Mouse (Mus musculus): ENCODE measurements around the gene Zcchc18. TPM values are rescaled to one million over a fixed set of nuclear protein-coding genes. Genes with fewer than 3 reads are reported as not detected.
"Not testable (repeated sequence)": the region's sequence is repeated elsewhere in the genome, so short reads cannot be mapped to it uniquely, and the experiment has no call there.

Zcchc18 gene
- 3.0 and 3.5 TPM in 2 replicates for polyA plus RNA-seq (2012; rRNA removed)

GRCm38 (mm10) chrX:136992978-136993547 is at the start of gene Zcchc18:
Gene Zcchc18 (plus strand): TSS chrX:136993155.
- peak; percentile 30 to 76 for DNase-seq (ENCODE audit: low read depth in 1 of 2, low spot score in 2 of 2)
- Histone ChIP-seq H3K4me1 (ENCODE audit: control insufficient read depth, insufficient read depth, insufficient read length) (peaks cover 3% of the 10 kb centered on the region; the same call in 1 of the 2 replicates), H3K27ac (ENCODE audit: insufficient read depth, low read length) (peak within 1 kb of the TSS; percentile 98), H3K27me3 (ENCODE audit: control insufficient read depth, insufficient read depth, low read length) (no peaks in the 10 kb centered on the region), H3K4me3 (ENCODE audit: extremely low read depth, insufficient read depth, insufficient read length) (peak within 1 kb of the TSS; percentile 95), H3K36me3 (ENCODE audit: control insufficient read depth, insufficient read depth, low read length) (no peaks in the 10 kb centered on the region)
- 32% methylated on average over 26 of the region's 26 CpGs for WGBS
- TF ChIP-seq CTCF (IDR thresholded peaks at IDR 0.05; ENCODE audit: extremely low read depth, insufficient read depth, insufficient read length, insufficient replicate concordance), result no peak
- peak; percentile 73 for TF ChIP-seq POLR2A (IDR thresholded peaks at IDR 0.05; ENCODE audit: low read depth, low read length)

GRCm38 (mm10) chrX:136957583-136958279 is 35.2 kb upstream of the Zcchc18 start:
- not testable (repeated sequence) for H3K4me3 ChIP-seq (ENCODE audit: extremely low read depth, insufficient read depth, insufficient read length); H3K36me3 ChIP-seq (ENCODE audit: control insufficient read depth, insufficient read depth, low read length); H3K27me3 ChIP-seq (ENCODE audit: control insufficient read depth, insufficient read depth, low read length); H3K4me1 ChIP-seq (ENCODE audit: control insufficient read depth, insufficient read depth, insufficient read length); H3K27ac ChIP-seq (ENCODE audit: insufficient read depth, low read length); DNase-seq (ENCODE audit: low read depth in 1 of 2, low spot score in 2 of 2)
- 57% methylated on average over 13 of the region's 13 CpGs for WGBS

GRCm38 (mm10) chrX:136958300-136958699 is 34.7 kb upstream of the Zcchc18 start:
- not testable (repeated sequence) for DNase-seq (ENCODE audit: low read depth in 1 of 2, low spot score in 2 of 2); H3K27ac ChIP-seq (ENCODE audit: insufficient read depth, low read length); H3K36me3 ChIP-seq (ENCODE audit: control insufficient read depth, insufficient read depth, low read length); H3K27me3 ChIP-seq (ENCODE audit: control insufficient read depth, insufficient read depth, low read length); H3K4me3 ChIP-seq (ENCODE audit: extremely low read depth, insufficient read depth, insufficient read length); H3K4me1 ChIP-seq (ENCODE audit: control insufficient read depth, insufficient read depth, insufficient read length)
- 87% methylated on average over 5 of the region's 5 CpGs for WGBS

- Histone ChIP-seq H3K36me3 (ENCODE audit: control insufficient read depth, insufficient read depth, low read length) (no peaks in the 10 kb centered on the region), H3K27me3 (ENCODE audit: control insufficient read depth, insufficient read depth, low read length) (no peaks in the 10 kb centered on the region), H3K4me3 (ENCODE audit: extremely low read depth, insufficient read depth, insufficient read length) (no peak overlapping the region), H3K4me1 (ENCODE audit: control insufficient read depth, insufficient read depth, insufficient read length) (no peaks in the 10 kb centered on the region), H3K27ac (ENCODE audit: insufficient read depth, low read length) (no peak overlapping the region)
- peak in 1 of 2 experiments; percentile 5 for DNase-seq (ENCODE audit: low read depth in 1 of 2, low spot score in 2 of 2)
- TF ChIP-seq CTCF (IDR thresholded peaks at IDR 0.05; ENCODE audit: extremely low read depth, insufficient read depth, insufficient read length, insufficient replicate concordance) (peak; percentile 21; the same call in 1 of the 2 replicates), POLR2A (IDR thresholded peaks at IDR 0.05; ENCODE audit: low read depth, low read length) (no peak)
- 36% methylated on average over 2 of the region's 2 CpGs for WGBS
Observed at GRCm38 (mm10) chrX:136959688-136960087, 33.3 kb upstream of the Zcchc18 start.

- not testable (repeated sequence) for DNase-seq (ENCODE audit: low read depth in 1 of 2, low spot score in 2 of 2); H3K27ac ChIP-seq (ENCODE audit: insufficient read depth, low read length); H3K4me1 ChIP-seq (ENCODE audit: control insufficient read depth, insufficient read depth, insufficient read length); H3K27me3 ChIP-seq (ENCODE audit: control insufficient read depth, insufficient read depth, low read length); H3K36me3 ChIP-seq (ENCODE audit: control insufficient read depth, insufficient read depth, low read length)
- 87% methylated on average over 6 of the region's 6 CpGs for WGBS
- peak within 1 kb of the TSS; percentile 83; the same call in 1 of the 2 replicates for H3K4me3 ChIP-seq (ENCODE audit: extremely low read depth, insufficient read depth, insufficient read length)
Observed at GRCm38 (mm10) chrX:136975397-136975796, 17.6 kb upstream of the Zcchc18 start, which contains the start of gene Tmsb15b2. Gene Tmsb15b2 (minus strand): TSS chrX:136975497.

- Histone ChIP-seq H3K27me3 (ENCODE audit: control insufficient read depth, insufficient read depth, low read length) (no peaks in the 10 kb centered on the region), H3K36me3 (ENCODE audit: control insufficient read depth, insufficient read depth, low read length) (no peaks in the 10 kb centered on the region), H3K4me1 (ENCODE audit: control insufficient read depth, insufficient read depth, insufficient read length) (no peaks in the 10 kb centered on the region), H3K4me3 (ENCODE audit: extremely low read depth, insufficient read depth, insufficient read length) (peak within 1 kb of the TSS; percentile 83), H3K27ac (ENCODE audit: insufficient read depth, low read length) (no peak within 1 kb of the TSS)
- DNase-seq (ENCODE audit: low read depth in 1 of 2, low spot score in 2 of 2), result peak; percentile 65 to 73
- TF ChIP-seq POLR2A (IDR thresholded peaks at IDR 0.05; ENCODE audit: low read depth, low read length) (no peak), CTCF (IDR thresholded peaks at IDR 0.05; ENCODE audit: extremely low read depth, insufficient read depth, insufficient read length, insufficient replicate concordance) (no peak)
- 32% methylated on average over 15 of the region's 15 CpGs for WGBS
Observed at GRCm38 (mm10) chrX:136976424-136977084, 16.4 kb upstream of the Zcchc18 start, which contains the start of the genes Tmsb15l and Tmsb15b1. Gene Tmsb15l (minus strand): TSS chrX:136976869. Gene Tmsb15b1 (minus strand): TSS chrX:136976874.

- DNase-seq (ENCODE audit: low read depth in 1 of 2, low spot score in 2 of 2), result no peak
- Histone ChIP-seq H3K4me1 (ENCODE audit: control insufficient read depth, insufficient read depth, insufficient read length) (no peaks in the 10 kb centered on the region), H3K4me3 (ENCODE audit: extremely low read depth, insufficient read depth, insufficient read length) (no peak overlapping the region), H3K36me3 (ENCODE audit: control insufficient read depth, insufficient read depth, low read length) (no peaks in the 10 kb centered on the region), H3K27ac (ENCODE audit: insufficient read depth, low read length) (no peak overlapping the region), H3K27me3 (ENCODE audit: control insufficient read depth, insufficient read depth, low read length) (no peaks in the 10 kb centered on the region)
- TF ChIP-seq POLR2A (IDR thresholded peaks at IDR 0.05; ENCODE audit: low read depth, low read length) (no peak), CTCF (IDR thresholded peaks at IDR 0.05; ENCODE audit: extremely low read depth, insufficient read depth, insufficient read length, insufficient replicate concordance) (no peak)
Observed at GRCm38 (mm10) chrX:136978616-136979015, 14.3 kb upstream of the Zcchc18 start.

All from spleen, adult 2 months (tissue).